Mouse (Mus musculus) G1E (cell line): ENCODE data around the gene Faf1.

Experiments
- CTCF ChIP-seq: IDR thresholded peaks from 2 replicates; pipeline ENCODE4 v1.5.1; 2012; ENCODE audit warnings: low read depth, low read length, inconsistent platforms, mixed read lengths
- GATA1 ChIP-seq: IDR thresholded peaks from 2 replicates; pipeline ENCODE4 v1.6.1; 2012; ENCODE audit warnings: borderline replicate concordance, low read length, inconsistent platforms, mixed read lengths

GRCm38 (mm10) chr4:109676218-109677215 lies at the start of gene Faf1:
- no peak for TF ChIP-seq CTCF
- no peak for TF ChIP-seq GATA1
